Mouse (Mus musculus) heart, adult 18-20 months (tissue): ENCODE measurements at regions not wholly inside any gene's neighbourhood (a gene's known extent, or its start where the extent isn't known, plus 50 kb on each side); places are given as distances from the start of the nearest gene placed in this dataset.
A peak's percentile ranks its signal among the peaks of the same experiment; 100 is the strongest.

Source experiments
- DNase-seq, 2 experiments: peaks; one replicate each; pipeline ENCODE4 v3.0.0; 2021 to 2022; ENCODE audit warnings: mixed read lengths in 1 of 2

GRCm38 (mm10) chr8:57705957-57706356 lies 53.1 kb upstream of the Galnt7 start:
- DNase-seq = no peak

- no peak for DNase-seq
These were observed 51.3 kb upstream of the Galnt7 start for GRCm38 (mm10) chr8:57704161-57704560.

- DNase-seq = peak; percentile 15 to 38
These were observed 49.7 kb upstream of the Galnt7 start for GRCm38 (mm10) chr8:57702407-57703113.
